Mouse (Mus musculus) heart, adult 2 months (tissue): Measurements from ENCODE around the gene Fhdc1.

Source experiments
- CTCF ChIP-seq: fragments of 200-600 bp; IDR thresholded peaks from 2 replicates; pipeline ENCODE4 v1.8.1; 2022; ENCODE audit warnings: antibody characterized with exemption, mild to moderate bottlenecking, moderate library complexity
- POLR2A ChIP-seq: fragments of 200-500 bp; IDR thresholded peaks from 2 replicates; pipeline ENCODE4 v1.6.1; 2011; ENCODE audit warnings: mild to moderate bottlenecking, low read depth, low read length, control low read depth; ENCODE audit not compliant: insufficient read depth

DNA sequence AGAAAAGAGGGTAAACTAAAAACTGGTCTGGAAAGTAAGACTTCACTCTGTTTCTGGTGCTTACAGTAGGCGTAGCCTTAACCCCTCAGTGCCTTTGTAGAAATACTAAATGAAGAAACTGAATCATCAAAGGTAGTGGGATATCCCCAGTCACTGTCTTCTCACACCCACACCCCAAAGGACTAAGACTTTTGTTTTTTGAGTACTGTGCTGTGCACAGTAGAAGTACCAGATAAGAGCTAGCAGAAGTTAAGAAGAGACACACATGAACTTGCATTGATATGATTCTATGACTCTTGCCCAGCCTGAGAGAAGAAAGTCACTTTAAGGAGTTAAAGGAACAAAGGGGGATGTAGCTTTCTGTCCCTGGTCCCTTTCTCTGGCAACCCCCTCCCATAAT is 2.7 kb downstream of the Fhdc1 start:
- no peak for TF ChIP-seq POLR2A
- no peak for TF ChIP-seq CTCF
